Mouse (Mus musculus) heart, adult 9 months (tissue): ENCODE measurements around the gene Ipo13.

Source experiments
- DNase-seq, 2 experiments: peaks; one replicate each; pipeline ENCODE4 v3.0.0; 2022; ENCODE audit warnings: low spot score in 2 of 2

Gene Ipo13

GRCm38 (mm10) chr4:117914591-117915442 is at the start of gene Ipo13:
Gene Ipo13, minus strand, starts transcription at chr4:117914999.
- DNase-seq: peak; percentile 96

- DNase-seq: no peak
These were observed 42.7 kb upstream of the Ipo13 start for GRCm38 (mm10) chr4:117957492-117957891.

- no peak for DNase-seq
These were observed 32.7 kb upstream of the Ipo13 start for GRCm38 (mm10) chr4:117947493-117947892.

DNA sequence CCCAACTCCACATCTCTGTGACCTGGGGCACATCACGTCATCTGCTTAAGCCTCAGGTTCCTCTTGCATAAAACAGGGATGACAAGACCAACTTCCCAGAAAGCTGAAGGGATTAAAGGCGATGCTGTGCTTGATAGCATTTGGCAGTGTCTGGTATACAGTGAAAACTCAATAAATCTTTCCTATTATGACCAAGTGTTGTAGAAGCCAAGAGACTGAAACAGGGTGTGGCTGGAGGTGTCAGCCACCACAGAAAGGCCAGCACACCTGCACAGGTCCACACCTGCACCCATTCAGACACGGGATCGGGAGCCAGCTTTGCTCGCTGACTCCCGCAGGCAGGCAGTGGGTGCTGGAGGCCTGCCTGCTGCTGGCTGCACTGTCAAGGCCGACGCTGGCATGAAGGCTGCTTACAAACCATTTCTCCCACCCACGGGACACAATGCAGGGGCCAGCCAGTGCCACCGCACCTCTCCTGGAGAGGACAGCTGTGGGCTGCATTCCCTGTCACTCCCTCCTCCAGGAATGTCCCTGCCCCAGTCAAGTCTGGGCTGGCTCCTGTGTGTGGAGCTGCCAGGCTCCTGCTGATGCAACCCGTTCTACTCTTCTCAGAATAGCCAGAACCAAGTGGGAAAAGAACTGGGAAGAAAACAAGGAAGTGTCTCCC is 32.0 kb upstream of the Ipo13 start:
- DNase-seq: no peak

DNA sequence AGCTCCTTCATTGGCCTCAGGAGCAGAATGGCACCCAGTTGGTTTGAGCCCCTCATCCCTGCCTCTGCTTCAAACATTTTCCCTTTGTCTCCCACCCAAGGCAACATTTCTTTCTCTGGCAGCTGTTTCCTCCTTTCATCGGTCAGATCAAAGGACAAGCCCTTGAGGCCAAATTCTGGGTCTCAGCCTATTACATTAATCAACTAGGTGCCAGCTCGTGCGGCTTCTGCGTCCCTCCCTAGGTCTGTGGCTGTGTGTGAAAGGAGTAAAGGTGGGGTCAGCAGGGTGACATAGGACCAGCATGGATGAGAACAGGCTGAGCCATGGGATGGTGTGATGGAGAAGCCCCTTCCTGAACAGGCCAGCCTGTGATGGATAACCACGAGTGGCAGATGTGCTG is 28.5 kb upstream of the Ipo13 start:
- no peak for DNase-seq

- DNase-seq: no peak
These were observed 22.2 kb upstream of the Ipo13 start for GRCm38 (mm10) chr4:117936964-117937363.

DNA sequence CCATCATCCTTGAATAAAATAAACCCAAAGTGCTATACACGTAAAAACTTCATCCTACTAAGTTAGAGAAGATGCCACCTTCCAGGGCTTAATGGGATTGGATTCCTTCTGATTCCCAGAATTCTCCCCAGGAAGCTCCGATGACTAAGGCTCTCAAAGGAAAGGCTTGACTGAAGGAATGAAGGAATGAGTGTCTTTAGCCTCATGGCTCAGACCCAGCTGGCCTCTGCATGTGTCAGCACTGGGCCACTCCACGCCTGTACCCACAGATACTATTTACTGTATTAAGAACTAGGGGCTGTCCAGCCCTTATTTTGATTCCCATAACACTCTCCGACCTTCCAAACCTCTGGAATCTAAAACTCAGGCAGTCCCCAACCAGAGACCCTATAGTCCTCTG is 19.3 kb upstream of the Ipo13 start:
- no peak for DNase-seq

DNA sequence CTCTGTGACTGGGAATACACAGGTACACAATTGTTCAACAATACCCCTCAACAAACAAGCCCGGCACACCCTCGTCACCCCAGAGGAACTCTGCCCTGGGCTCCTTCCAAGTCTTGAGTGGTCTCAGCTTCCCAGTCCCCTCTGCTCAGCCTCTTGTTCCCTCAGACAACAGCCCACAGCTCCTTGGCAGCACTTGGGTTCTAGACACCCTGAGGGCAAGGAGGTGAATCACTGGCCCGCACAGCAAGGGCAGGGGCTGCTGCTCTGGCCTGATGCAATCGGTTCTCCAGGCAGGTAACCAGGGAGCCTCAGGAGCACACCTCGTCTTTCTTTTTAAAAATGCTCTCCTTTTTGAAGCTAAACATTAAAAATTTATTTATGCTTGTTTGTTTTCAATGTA is 18.4 kb upstream of the Ipo13 start:
- no peak for DNase-seq

- DNase-seq: no peak
These were observed 14.6 kb upstream of the Ipo13 start, which contains the start of gene Artn for GRCm38 (mm10) chr4:117929391-117929881. Gene Artn, minus strand, starts transcription at chr4:117929763.

DNA sequence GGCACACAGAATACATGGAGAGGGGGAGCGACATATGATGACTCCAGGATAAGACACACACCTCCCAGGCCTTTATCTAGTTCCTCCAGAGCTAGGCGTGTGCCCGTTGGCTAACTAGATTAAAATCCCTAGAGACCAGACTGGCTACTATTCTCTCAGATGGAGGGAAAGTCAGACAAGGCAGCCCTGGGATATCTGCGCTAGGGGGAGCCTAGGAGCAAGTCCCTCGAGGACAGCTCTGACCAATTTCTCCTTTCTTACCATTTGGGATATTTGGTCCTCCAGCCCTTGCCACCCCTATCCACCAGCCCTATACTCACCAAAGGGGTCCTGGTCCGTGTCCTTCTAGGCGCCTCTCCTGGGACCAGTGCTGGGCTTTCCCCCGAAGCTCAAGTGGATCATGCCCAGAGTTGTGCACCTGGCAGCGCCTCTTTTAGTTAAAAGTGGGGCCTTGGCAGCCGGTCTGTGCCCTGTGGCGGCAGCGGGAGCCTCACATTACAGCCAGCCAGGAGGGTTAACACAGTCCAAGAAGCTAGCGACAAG is 14.0 kb upstream of the Ipo13 start:
- DNase-seq: peak; percentile 28 to 48

DNA sequence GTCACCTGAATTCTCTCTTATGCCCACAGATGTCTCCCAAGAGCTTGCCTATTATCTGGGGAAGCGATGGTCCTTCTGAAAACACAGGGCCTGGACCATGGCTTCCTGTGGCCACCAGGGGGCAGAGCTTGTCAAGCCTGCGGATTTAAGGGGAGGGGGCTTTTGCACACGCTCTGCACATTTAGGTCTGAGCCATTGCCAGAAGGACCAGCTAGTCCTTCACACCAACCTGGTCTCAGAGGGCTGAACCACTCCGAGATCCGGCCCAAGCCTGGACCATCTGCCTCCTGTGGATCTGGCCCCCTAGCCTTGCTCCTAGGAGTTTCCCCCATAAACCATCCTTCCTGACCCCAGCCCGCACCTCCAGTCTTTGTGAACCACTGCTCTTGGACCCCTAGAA is 13.4 kb upstream of the Ipo13 start:
- no peak for DNase-seq

DNA sequence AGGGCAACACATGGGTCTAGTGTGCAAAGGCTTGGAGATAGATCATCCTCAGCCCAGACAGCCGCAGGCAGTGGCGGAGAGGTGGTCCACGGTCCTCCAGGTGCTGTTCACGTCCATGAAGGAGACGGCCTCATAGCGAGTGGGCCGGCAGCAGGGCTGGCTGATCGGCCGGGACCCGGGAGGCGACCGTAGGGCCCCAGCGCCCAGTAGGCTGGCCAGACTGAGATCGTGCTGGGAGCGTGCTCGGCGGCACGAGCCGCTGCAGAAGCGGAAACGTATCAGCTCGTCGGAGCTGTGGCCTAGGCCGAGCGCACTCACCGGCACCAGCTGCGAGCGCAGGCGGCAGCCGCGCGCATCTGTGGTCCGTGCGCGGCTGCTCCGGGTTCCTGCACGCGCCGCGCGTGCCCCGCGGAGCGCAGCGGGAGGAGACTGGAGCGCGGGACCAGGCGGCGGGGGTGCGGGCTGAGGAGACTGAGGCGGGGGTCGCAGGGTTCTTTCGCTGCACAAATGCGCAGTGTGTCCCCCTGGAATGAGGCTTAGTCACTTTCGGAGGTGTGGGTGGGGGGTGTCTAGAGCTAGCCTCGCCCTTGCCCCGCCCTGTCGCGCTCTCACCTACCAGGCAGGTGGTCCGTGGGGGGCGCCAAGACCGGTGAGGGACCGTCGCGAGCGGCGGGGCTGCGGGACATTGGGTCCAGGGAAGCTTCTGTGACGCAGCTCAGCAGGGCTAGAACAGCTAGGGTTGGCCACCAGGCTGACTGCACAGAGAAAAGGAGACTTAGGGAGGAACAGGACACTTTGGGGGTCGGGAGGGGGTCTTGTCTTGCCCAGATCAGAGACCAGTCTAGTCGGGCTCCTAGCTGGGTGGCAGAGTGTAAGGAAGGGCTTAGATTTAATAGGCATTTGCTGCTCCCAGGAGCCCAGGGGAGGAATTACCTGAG is 12.0 kb upstream of the Ipo13 start:
- no peak for DNase-seq

DNA sequence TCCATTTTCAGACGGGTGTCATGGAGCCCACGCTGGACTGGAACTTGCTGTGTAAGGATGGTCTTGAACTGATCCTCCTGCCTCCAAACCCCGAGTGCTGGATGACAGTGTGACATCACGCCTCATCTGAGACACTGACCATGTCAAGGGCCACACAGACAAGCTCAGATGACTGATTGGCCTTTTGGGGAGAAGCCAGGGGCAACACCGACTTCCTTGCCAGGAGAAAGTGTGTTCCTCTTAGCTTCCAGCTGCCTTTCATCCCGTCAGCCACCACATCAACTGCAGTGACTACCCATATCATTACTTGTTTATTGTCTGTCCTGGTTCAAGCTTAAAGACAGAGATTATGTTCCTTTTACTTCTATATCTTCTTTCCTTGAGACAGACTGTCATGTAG is 10.1 kb upstream of the Ipo13 start:
- no peak for DNase-seq

GRCm38 (mm10) chr4:117923450-117923849 is 8.7 kb upstream of the Ipo13 start:
- DNase-seq: no peak

- no peak for DNase-seq
These were observed 6.6 kb upstream of the Ipo13 start for GRCm38 (mm10) chr4:117921358-117921757.

DNA sequence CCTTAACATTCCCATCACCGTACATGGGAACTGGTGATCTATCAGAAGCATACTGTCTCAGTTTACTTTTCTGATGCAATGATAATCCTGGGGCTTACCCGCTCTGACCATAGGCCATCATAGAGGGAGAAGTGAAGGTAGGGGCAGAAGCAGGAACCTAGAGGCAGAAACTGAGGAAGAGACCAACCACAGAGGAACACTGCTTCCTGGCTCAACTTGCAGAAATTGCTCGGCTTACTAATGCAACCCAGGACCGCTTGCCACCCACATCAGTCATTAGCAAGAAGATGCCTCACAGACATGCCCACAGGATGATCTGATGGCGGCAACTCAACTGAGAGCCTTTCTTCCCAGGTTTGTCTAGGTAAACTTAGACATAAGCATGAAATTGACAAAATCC is 4.0 kb upstream of the Ipo13 start:
- no peak for DNase-seq

GRCm38 (mm10) chr4:117918261-117918660 is 3.5 kb upstream of the Ipo13 start:
- no peak for DNase-seq

- DNase-seq: no peak
These were observed 3.0 kb upstream of the Ipo13 start for GRCm38 (mm10) chr4:117917847-117918246.

GRCm38 (mm10) chr4:117917402-117917801 is 2.6 kb upstream of the Ipo13 start:
- DNase-seq: no peak

GRCm38 (mm10) chr4:117916386-117916785 is 1.6 kb upstream of the Ipo13 start:
- no peak for DNase-seq

- no peak for DNase-seq
These were observed 798 bp upstream of the Ipo13 start for GRCm38 (mm10) chr4:117915489-117916105.
